Mouse (Mus musculus) myocyte (in vitro differentiated cells): ENCODE measurements around the gene Gna12. TPM values are rescaled to one million over a fixed set of nuclear protein-coding genes. Genes with fewer than 3 reads are reported as not detected.
A peak's percentile ranks its signal among the peaks of the same experiment; 100 is the strongest.

ENCODE experiments used
- H3K27me3 ChIP-seq: one replicate; pipeline ENCODE4 v1.6.1; 2011; ENCODE audit not compliant: control insufficient read depth, insufficient read depth, insufficient read length
- H3K36me3 ChIP-seq: one replicate; pipeline ENCODE4 v1.6.1; 2011; ENCODE audit not compliant: control insufficient read depth, insufficient read depth
- H3K4me2 ChIP-seq: one replicate; pipeline ENCODE4 v1.6.1; 2011; ENCODE audit warnings: low read depth, control low read depth
- H3K4me3 ChIP-seq: one replicate; pipeline ENCODE4 v1.5.1; 2011; ENCODE audit warnings: mild to moderate bottlenecking, control low read depth, moderate library complexity
- H3K79me2 ChIP-seq: one replicate; pipeline ENCODE4 v1.6.1; 2011; ENCODE audit not compliant: control insufficient read depth, insufficient read depth
- H3ac ChIP-seq: one replicate; pipeline ENCODE4 v1.6.1; 2011; ENCODE audit not compliant: control insufficient read depth, insufficient read length
- CEBPB ChIP-seq: IDR thresholded peaks from 2 replicates; pipeline ENCODE4 v1.6.1; 2011; ENCODE audit warnings: mild to moderate bottlenecking, moderate library complexity; ENCODE audit not compliant: poor library complexity, insufficient read depth, severe bottlenecking
- E2F4 ChIP-seq: IDR thresholded peaks from one replicate; pipeline ENCODE4 v1.6.1; 2011; ENCODE audit warnings: mild to moderate bottlenecking, control low read depth, moderate library complexity; ENCODE audit not compliant: insufficient read depth
- MAX ChIP-seq: IDR thresholded peaks from one replicate; pipeline ENCODE4 v1.6.1; 2011; ENCODE audit warnings: low read depth, mild to moderate bottlenecking, control low read depth
- MYOD1 ChIP-seq, 3 experiments: IDR thresholded peaks; one replicate each; pipeline ENCODE4 v1.6.1; 2011; ENCODE audit warnings: control low read depth in 2 of 3, low read depth in 2 of 3, mild to moderate bottlenecking in 2 of 3, moderate library complexity in 1 of 3; ENCODE audit not compliant: insufficient read length in 2 of 3, control insufficient read depth in 1 of 3
- MYOG ChIP-seq, 3 experiments: IDR thresholded peaks; one replicate each; pipeline ENCODE4 v1.6.1; 2011; ENCODE audit warnings: control low read depth in 2 of 3, low read depth in 2 of 3, mild to moderate bottlenecking in 2 of 3; ENCODE audit not compliant: insufficient read length in 2 of 3, control insufficient read depth in 1 of 3, insufficient read depth in 1 of 3
- POLR2A ChIP-seq: IDR thresholded peaks from one replicate; pipeline ENCODE4 v1.6.1; 2011; ENCODE audit warnings: low read depth, mild to moderate bottlenecking, control low read depth, moderate library complexity; ENCODE audit not compliant: insufficient read length
- POLR2AphosphoS2 ChIP-seq: IDR thresholded peaks from one replicate; pipeline ENCODE4 v1.6.1; 2011; ENCODE audit warnings: low read depth, control low read depth; ENCODE audit not compliant: insufficient read length
- REST ChIP-seq: IDR thresholded peaks from one replicate; pipeline ENCODE4 v1.6.1; 2011; ENCODE audit warnings: mild to moderate bottlenecking, control low read depth, moderate library complexity; ENCODE audit not compliant: insufficient read depth, insufficient read length
- SRF ChIP-seq: IDR thresholded peaks from one replicate; pipeline ENCODE4 v1.6.1; 2011; ENCODE audit warnings: low read depth; ENCODE audit not compliant: control insufficient read depth, insufficient read length
- TCF12 ChIP-seq: IDR thresholded peaks from one replicate; pipeline ENCODE4 v1.6.1; 2011; ENCODE audit warnings: mild to moderate bottlenecking, control low read depth; ENCODE audit not compliant: poor library complexity, insufficient read depth, severe bottlenecking
- TCF3 ChIP-seq: IDR thresholded peaks from one replicate; pipeline ENCODE4 v1.6.1; 2011; ENCODE audit warnings: low read depth, control low read depth; ENCODE audit not compliant: insufficient read length
- USF1 ChIP-seq: IDR thresholded peaks from one replicate; pipeline ENCODE4 v1.6.1; 2011; ENCODE audit warnings: low read depth, mild to moderate bottlenecking, control low read depth, moderate library complexity
- polyA plus RNA-seq: library from polyadenylated mRNA; unstranded; fragments of >200 nt; fragmentation: generic; extraction: Trizol; gene quantifications from one replicate; pipeline ENCODE4 v1.2.1, GENCODE M21; 2012; ENCODE audit warnings: missing spikeins

The Gna12 gene
- polyA plus RNA-seq, 1 experiment, result 48.8 TPM

GRCm38 (mm10) chr5:140736166-140736565, 94.1 kb downstream of the Gna12 start:
- Histone ChIP-seq H3K79me2 (no peaks in the 10 kb centered on the region), H3K4me3 (no peak overlapping the region), H3K36me3 (no peaks in the 10 kb centered on the region), H3K27me3 (peaks cover 22% of the 10 kb centered on the region), H3K4me2 (no peak overlapping the region), H3ac (no peak overlapping the region)
- TF ChIP-seq MYOD1 (IDR thresholded peaks at IDR 0.05; ENCODE audit: control insufficient read depth in 1 of 3, insufficient read length in 2 of 3, low read depth in 2 of 3) (no peak), MYOG (IDR thresholded peaks at IDR 0.05; ENCODE audit: control insufficient read depth in 1 of 3, insufficient read depth in 1 of 3, insufficient read length in 2 of 3, low read depth in 2 of 3) (no peak), TCF3 (no peak), TCF12 (no peak), POLR2AphosphoS2 (no peak), REST (no peak), POLR2A (no peak), MAX (no peak), E2F4 (no peak), USF1 (no peak), SRF (no peak), CEBPB (no peak)

- peak; percentile 45 for TF ChIP-seq MAX
- TF ChIP-seq MYOD1 (IDR thresholded peaks at IDR 0.05; ENCODE audit: control insufficient read depth in 1 of 3, insufficient read length in 2 of 3, low read depth in 2 of 3), result no peak
- no peaks in the 10 kb centered on the region for H3K79me2 ChIP-seq
- H3K36me3 ChIP-seq, result no peaks in the 10 kb centered on the region
- H3ac ChIP-seq, result no peak overlapping the region
- no peak overlapping the region for H3K4me3 ChIP-seq
- peak overlapping the region; percentile 55 for H3K4me2 ChIP-seq
- peaks cover 22% of the 10 kb centered on the region for H3K27me3 ChIP-seq
Measured at GRCm38 (mm10) chr5:140735297-140735696, 94.9 kb downstream of the Gna12 start.

GRCm38 (mm10) chr5:140733336-140733735, 96.9 kb downstream of the Gna12 start:
- H3ac ChIP-seq, result no peak overlapping the region
- TF ChIP-seq MYOG (IDR thresholded peaks at IDR 0.05; ENCODE audit: control insufficient read depth in 1 of 3, insufficient read depth in 1 of 3, insufficient read length in 2 of 3, low read depth in 2 of 3), result no peak
- TF ChIP-seq POLR2AphosphoS2, result no peak
- TF ChIP-seq TCF3, result no peak
- TF ChIP-seq USF1, result no peak
- no peak for TF ChIP-seq MAX
- no peak for TF ChIP-seq MYOD1 (IDR thresholded peaks at IDR 0.05; ENCODE audit: control insufficient read depth in 1 of 3, insufficient read length in 2 of 3, low read depth in 2 of 3)
- H3K4me3 ChIP-seq, result no peak overlapping the region
- no peak overlapping the region for H3K4me2 ChIP-seq
- no peaks in the 10 kb centered on the region for H3K36me3 ChIP-seq
- H3K79me2 ChIP-seq, result no peaks in the 10 kb centered on the region
- peaks cover 17% of the 10 kb centered on the region for H3K27me3 ChIP-seq

GRCm38 (mm10) chr5:140732195-140732594, 98.0 kb downstream of the Gna12 start:
- Histone ChIP-seq H3K4me2 (no peak overlapping the region), H3K4me3 (no peak overlapping the region), H3K79me2 (no peaks in the 10 kb centered on the region), H3K36me3 (no peaks in the 10 kb centered on the region), H3K27me3 (peaks cover 16% of the 10 kb centered on the region), H3ac (no peak overlapping the region)
- TF ChIP-seq CEBPB, result no peak
- no peak for TF ChIP-seq REST
- TF ChIP-seq MAX, result no peak
- no peak for TF ChIP-seq TCF3
- no peak for TF ChIP-seq MYOG (IDR thresholded peaks at IDR 0.05; ENCODE audit: control insufficient read depth in 1 of 3, insufficient read depth in 1 of 3, insufficient read length in 2 of 3, low read depth in 2 of 3)
- no peak for TF ChIP-seq TCF12
- TF ChIP-seq POLR2A, result no peak
- TF ChIP-seq E2F4, result no peak
- TF ChIP-seq USF1, result no peak
- TF ChIP-seq POLR2AphosphoS2, result no peak
- no peak for TF ChIP-seq MYOD1 (IDR thresholded peaks at IDR 0.05; ENCODE audit: control insufficient read depth in 1 of 3, insufficient read length in 2 of 3, low read depth in 2 of 3)
- no peak for TF ChIP-seq SRF

GRCm38 (mm10) chr5:140731040-140731797, 99.0 kb downstream of the Gna12 start:
- Histone ChIP-seq H3K4me3 (no peak overlapping the region), H3ac (no peak overlapping the region), H3K4me2 (no peak overlapping the region), H3K27me3 (peaks cover 8% of the 10 kb centered on the region), H3K36me3 (no peaks in the 10 kb centered on the region), H3K79me2 (no peaks in the 10 kb centered on the region)
- TF ChIP-seq USF1, result no peak
- TF ChIP-seq E2F4, result no peak
- no peak for TF ChIP-seq POLR2A
- TF ChIP-seq MYOG (IDR thresholded peaks at IDR 0.05; ENCODE audit: control insufficient read depth in 1 of 3, insufficient read depth in 1 of 3, insufficient read length in 2 of 3, low read depth in 2 of 3), result no peak
- no peak for TF ChIP-seq TCF12
- no peak for TF ChIP-seq CEBPB
- TF ChIP-seq TCF3, result no peak
- TF ChIP-seq MYOD1 (IDR thresholded peaks at IDR 0.05; ENCODE audit: control insufficient read depth in 1 of 3, insufficient read length in 2 of 3, low read depth in 2 of 3), result no peak
